9 mouse cellular contexts compared by ENCODE assay signal in the genomic region with DNA sequence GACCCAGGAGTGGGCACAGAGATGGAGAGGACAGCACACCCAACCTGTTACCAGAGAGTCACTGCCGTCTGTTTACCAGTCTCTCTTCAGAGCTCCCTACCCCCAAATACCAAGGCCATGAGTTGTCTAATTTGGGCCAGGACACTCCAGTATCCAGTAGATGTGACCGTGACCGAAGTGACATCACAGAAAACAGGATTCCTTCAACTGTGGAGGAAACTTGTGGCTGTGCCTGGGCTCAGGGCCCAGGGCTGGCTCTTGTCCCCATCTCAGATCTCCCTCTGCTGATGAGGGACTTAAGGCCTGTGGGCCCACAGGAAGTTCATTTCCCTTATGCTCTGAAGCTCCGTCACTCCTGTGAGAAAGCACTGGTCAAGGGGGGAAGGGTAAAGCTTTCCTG. TPM values are rescaled to one million over a fixed set of nuclear protein-coding genes. Genes with fewer than 3 reads are reported as not detected.
DNase-seq lines count a peak whose midpoint lies in the region; ATAC-seq lines count a peak whose summit lies in the region.
"Had no signal": no experiment of that assay in that cellular context is flagged by ENCODE, and none has a peak within 500 bp of the region (broad histone marks: within the 10 kb centered on the region; RNA-seq: fewer than 3 reads in every experiment).

No protein-coding gene starts in this region.

- H3K9ac ChIP-seq in forebrain, embryonic 13.5 days = no peak overlapping the region
- H3K9ac ChIP-seq: liver, embryonic 14.5 days had no signal

- H3K36me3 ChIP-seq in forebrain, embryonic 13.5 days (ENCODE audit: poor library complexity, severe bottlenecking) = no peaks in the 10 kb centered on the region

- H3K9me3 ChIP-seq in forebrain, embryonic 13.5 days (replicated peaks) = no peaks in the 10 kb centered on the region

- no peak overlapping the region for H3K4me2 ChIP-seq in forebrain, embryonic 13.5 days

- H3K4me3 ChIP-seq in forebrain, embryonic 13.5 days = no peak overlapping the region

- 72% methylated on average over 4 of the region's 4 CpGs for WGBS in forebrain, embryonic 13.5 days

- H3K4me1 ChIP-seq in forebrain, embryonic 13.5 days = peaks cover 3% of the 10 kb centered on the region; the same call in 1 of the 2 replicates

- no peaks in the 10 kb centered on the region for H3K27me3 ChIP-seq in forebrain, embryonic 13.5 days

- H3K27ac ChIP-seq in forebrain, embryonic 13.5 days = no peak overlapping the region
- H3K27ac ChIP-seq: liver, embryonic 14.5 days had no signal

- peak; percentile 46 for DNase-seq in ovary, postnatal 36 days (ENCODE audit: low spot score)
- no peak for DNase-seq in ovary, adult 18-20 months (ENCODE audit: low spot score)
- DNase-seq in gastrocnemius, postnatal 25 days = peak; percentile 82
- DNase-seq in kidney, adult 8-10 months = peak; percentile 28 to 33
- peak; percentile 58 for DNase-seq in lung, postnatal 25 days (ENCODE audit: low spot score)
- DNase-seq in thymus, postnatal 4 days = no peak

- ATAC-seq in forebrain, embryonic 13.5 days = no peak
- ATAC-seq in cerebellum, adult (ENCODE audit: insufficient number of reproducible peaks, low FRiP score, low TSS enrichment) = no peak

RNA-seq across cellular contexts. Expression of a gene that starts 14.5 kb away (rescaled TPM):
- total RNA-seq in gastrocnemius, postnatal 25 days (2021) = 10 to 100 TPM; 39.9 to 51.1 TPM
- 22.8 and 29.5 TPM in 2 replicates for polyA plus RNA-seq in forebrain, embryonic 13.5 days (2015; fragmentation: Nextera tagmentation; extraction: Ambion mirVana)

Comparison
In these comparisons a context has a peak if more than half of its experiments do, and no peak if none do; other contexts are left out.
1. DNase-seq: peak in ovary, postnatal 36 days (single experiment), gastrocnemius, postnatal 25 days (single experiment), kidney, adult 8-10 months (2 of 2) and lung, postnatal 25 days (single experiment); none in ovary, adult 18-20 months (single experiment) and thymus, postnatal 4 days (single experiment).